Mouse (Mus musculus) G1E (cell line): ENCODE measurements around the gene Rps6kc1.

ENCODE experiments used
- CTCF ChIP-seq: IDR thresholded peaks from 2 replicates; pipeline ENCODE4 v1.5.1; 2012; ENCODE audit warnings: low read depth, low read length, inconsistent platforms, mixed read lengths
- GATA1 ChIP-seq: IDR thresholded peaks from 2 replicates; pipeline ENCODE4 v1.6.1; 2012; ENCODE audit warnings: borderline replicate concordance, low read length, inconsistent platforms, mixed read lengths
- POLR2AphosphoS5 ChIP-seq: IDR thresholded peaks from 2 replicates; pipeline ENCODE4 v1.6.1; 2012; ENCODE audit warnings: low read depth, low read length, inconsistent platforms; ENCODE audit not compliant: insufficient replicate concordance

GRCm38 (mm10) chr1:190797483-190798058 is 114.0 kb downstream of the Rps6kc1 start:
- TF ChIP-seq POLR2AphosphoS5: no peak
- TF ChIP-seq CTCF: no peak
- no peak for TF ChIP-seq GATA1
